Mouse (Mus musculus): ENCODE data around the gene Gm28048. TPM values are rescaled to one million over a fixed set of nuclear protein-coding genes. Genes with fewer than 3 reads are reported as not detected.

Gene Gm28048
- total RNA-seq (2021), result 1 to 10 TPM; 5.5 to 8.3 TPM
- long read RNA-seq, partial matches to known transcripts, result 0 of 3 reads
- long read RNA-seq, other reads (novel, unspliced or antisense), result 3 of 3 reads

DNA sequence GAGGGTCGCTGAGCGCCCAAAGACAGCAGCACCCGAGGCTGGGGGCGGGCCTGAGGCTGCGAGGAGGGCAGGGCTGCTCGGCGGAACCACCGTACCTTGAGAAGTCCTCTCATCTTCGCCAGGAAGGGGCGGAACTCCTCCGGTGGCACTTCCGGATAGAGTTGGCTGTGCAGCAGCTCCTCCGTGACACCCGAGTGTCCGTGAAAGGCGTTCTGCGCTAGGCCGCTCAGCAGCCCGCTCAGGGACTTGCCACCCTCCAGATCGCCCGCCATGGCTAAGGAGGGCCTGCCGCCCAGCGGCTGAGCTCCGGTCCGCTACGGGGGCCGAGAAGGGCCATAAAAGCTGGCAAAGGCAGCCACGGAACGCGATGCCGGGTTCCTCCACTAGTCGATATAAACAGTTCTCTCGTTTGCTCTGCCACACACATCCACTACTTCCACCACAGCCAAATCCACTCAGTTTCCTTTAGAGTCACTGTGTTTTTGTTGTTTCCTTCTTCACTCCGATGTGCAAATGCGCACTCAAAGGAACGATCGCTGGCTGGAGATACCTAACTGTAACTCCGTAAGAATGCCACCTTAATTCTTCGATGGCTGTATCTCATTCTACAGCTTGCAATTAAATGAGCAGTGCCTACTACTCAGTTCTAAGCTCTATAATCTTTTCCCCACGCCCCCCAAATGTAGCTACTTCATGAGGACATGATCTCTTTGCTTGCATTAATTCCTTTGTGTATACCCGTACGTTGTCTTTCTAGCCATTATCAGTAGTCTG, at the start of gene Gm28048, which contains the start of gene Commd1:
TSS of gene Gm28048 (minus strand) at position 107 of the 774 bp plus-strand sequence.
TSS of gene Commd1 (minus strand) at position 399 of the 774 bp plus-strand sequence.
- peak; percentile 98 to 99 for DNase-seq (ENCODE audit: low spot score in 2 of 2)

DNA sequence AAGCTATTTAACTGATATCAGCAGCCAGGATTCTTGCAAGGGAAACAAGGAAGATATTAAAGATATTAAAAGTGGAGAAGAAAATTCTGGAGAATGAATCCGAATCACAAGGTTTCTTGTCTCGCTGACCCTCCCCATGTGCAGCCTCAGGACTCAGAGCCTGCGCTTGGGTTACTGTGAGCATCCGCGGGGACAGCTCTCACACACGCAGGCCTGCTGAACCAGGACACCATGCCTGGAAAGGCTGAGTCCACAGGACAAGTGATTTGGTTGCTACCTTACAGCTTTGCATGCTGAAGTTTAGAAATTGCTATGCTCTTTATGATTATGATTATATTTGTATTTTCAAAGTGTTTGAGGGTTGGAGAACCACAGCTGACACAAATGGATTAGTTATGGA, 47.5 kb upstream of the Gm28048 start:
- DNase-seq (ENCODE audit: low spot score in 2 of 2), result no peak

DNA sequence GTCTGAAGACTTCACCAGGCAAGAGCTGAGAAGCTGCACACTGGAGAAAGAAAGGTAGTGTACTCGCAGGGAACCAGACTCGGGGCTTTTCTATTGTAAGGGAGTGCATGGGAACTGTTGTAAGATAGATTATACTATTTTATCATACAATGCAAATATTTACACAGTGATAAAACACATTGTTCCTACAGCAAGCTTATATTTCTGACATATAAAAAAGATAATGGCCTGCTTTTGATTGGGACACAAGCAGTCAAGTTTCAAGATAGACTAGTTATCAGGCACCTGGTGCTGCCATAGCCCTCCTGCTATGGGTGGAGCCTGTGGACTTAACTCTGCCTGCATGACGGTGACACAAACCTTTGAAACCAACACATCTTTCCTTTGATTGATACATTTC, 47.1 kb upstream of the Gm28048 start:
- no peak for DNase-seq (ENCODE audit: low spot score in 2 of 2)

DNA sequence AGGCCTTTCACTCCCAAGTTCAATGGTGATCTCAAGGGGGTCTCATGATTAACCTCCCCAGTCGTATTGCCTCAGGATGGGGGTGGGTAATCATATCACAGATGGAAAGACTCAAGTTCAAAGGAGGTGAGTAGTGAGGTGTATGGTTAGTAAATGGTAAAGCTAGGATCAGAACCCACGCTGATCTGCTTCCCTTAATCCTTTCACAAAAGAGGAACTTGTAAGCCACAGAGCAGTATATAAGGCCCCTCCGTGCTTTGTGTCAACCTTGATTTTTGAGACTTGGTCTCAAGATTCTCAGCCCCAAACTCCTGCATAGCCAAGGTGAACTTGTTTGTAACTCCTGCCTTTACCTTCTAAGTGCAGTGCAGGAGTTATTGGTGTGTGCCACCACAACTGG, 42.3 kb upstream of the Gm28048 start:
- no peak for DNase-seq (ENCODE audit: low spot score in 2 of 2)

DNA sequence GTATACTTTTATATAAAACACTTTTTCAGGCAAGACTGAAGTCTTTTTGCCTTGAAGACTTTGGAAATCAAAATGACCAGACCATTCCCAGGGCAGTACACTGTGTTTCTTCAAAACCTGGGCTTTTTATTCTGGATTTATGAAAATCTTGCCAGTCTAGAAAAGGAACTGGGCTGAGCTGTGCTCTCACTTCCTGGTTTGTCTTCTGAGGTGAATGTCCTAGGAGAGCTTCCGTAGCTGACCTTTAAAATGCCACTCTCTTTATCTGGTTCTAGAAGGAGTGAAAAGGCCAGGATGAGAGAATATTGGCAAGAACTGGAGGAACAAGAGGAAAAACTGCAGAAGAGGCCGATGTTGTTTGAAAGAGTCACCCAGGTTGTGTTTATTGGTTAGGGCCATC, 41.3 kb upstream of the Gm28048 start:
- DNase-seq (ENCODE audit: low spot score in 2 of 2), result no peak

DNA sequence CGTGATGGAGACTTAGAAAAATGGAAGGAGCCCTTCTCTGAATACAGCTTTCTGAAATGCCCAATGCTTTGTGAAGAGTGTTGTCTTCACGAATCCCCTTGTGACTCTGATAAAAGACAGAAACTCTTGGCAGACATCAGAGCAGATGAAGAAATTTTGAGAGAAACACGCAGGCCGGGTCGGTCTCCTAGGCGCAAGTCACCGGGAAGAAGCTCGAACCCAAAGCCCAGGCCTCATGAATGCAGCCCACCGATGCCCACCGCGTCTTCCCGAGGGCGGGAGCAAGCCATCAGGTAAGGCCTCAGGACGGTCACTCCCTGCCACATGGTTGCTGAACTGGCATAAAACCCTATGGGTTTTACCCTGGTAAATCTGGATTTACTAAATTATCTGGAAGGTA, 39.0 kb upstream of the Gm28048 start:
- no peak for DNase-seq (ENCODE audit: low spot score in 2 of 2)

DNA sequence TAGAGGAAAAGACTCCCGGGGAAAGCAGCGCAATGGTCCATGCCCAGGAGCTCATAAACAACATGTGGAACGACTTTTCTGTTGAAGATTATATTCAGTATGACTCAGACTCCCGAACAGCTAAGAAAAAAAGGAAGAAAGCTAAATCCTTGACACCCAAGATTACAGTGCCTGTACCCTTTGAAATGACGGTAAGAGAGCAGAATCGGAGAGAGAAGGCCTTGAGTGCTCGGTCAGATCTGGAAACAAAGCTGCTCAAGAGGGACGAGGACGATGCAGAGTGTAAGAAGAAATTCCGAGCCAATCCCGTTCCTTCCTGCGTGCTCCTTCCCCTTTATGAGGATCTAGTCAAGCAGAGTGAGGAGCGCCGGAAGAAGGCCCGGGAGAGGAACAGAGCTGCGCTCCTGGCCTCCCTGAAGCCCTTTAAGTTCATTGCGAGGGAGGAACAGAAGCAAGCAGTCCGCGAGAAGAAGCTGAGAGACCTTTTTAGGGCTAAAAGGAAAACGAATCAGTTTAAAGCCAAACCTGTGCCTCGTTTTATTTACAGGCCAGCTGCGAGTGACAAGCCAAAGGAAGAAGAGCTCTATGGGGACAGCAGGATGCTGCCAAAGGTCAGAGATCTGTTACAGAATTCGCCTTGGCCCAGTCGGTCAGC, 38.4 kb upstream of the Gm28048 start:
- no peak for DNase-seq (ENCODE audit: low spot score in 2 of 2)

DNA sequence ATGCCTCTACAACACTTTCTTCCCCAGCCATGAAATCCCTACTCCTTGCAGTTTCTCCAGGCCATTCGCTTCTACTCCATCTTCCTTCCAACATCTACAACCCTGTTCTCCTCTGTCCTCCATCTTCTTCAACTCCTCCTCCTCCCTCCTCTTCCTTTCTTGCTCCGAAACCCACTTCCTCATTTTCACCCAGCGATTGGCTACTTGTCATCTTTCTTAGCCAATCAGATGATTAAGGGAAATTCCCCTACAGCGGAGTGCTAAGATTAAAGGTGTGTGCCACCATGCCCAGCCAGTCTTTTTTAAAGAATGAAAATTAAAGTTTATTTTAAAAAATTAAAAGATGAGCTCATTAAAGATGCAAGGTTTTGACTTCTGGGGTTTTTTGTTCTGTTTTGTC, 36.1 kb upstream of the Gm28048 start:
- DNase-seq (ENCODE audit: low spot score in 2 of 2), result no peak

DNA sequence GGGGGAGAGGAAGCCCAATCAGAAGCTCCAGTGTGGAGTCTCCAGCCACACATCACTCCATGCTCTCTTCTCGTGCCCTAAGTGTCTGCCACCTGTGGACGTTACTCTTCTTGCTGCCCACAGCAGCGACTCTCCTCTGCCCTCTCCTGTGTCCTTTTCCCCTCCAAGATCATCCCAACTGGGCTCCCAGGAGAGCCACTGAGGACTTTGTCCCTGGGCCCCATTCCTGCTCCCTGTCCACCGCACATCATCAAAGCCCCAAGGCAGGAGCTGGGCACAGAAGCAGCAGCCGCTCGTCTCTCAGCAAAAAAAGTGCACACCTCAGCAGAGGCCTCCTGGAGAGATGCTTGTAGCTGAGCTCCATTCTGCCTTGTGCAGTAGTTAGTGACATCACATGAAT, 33.1 kb upstream of the Gm28048 start:
- DNase-seq (ENCODE audit: low spot score in 2 of 2), result no peak

DNA sequence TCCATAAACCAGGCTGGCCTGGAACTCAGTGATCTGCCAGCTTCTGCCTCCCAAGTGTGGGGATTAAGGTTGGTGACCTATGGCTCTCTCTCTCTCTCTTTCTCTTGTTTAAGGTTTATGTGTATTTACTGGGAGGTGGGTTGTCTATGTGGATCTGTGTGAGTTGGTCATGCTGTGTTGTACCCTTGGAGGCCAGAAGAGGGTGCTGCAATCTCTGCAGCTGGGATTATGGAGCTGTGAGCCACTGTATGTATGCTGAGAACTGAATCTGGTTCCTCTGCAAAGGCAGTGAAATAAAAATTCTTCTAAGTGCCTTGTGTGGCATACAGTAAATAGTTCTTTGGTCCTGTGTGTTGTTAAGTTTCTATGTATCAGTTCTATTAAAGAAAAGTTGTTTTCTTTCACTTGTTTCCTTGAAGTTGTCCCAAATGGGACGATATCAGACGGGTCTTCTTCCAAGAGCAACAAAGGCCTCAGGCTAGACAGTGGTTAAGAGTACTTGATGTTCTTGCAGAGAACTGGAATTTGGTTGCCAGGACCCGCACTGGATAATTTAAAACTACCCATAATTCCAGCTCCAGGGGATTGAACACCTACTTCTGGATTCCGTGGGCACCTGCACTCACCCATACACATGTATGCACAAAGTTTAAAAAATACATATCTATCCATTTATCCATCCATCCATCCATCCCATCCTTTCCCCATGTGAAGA, 31.8 kb upstream of the Gm28048 start:
- DNase-seq (ENCODE audit: low spot score in 2 of 2), result no peak

DNA sequence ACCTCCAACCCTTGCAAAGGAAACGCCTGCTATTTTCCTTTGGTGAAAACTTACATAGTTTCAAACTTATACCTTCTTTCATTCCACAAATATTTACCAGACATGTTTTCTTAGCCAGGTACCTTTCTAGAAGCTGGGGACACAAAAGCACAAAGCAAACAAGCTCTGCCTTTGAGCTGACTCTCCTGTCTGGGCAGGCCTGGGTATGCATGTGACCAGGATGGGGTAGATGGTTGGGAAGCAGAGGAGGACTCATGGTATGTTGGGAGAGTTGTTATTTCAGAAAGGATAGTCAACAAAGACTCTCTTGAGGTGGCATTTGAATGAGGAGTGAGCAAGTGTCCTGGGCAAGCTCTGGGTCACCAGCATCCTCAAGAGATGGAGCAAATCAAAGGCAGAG, 31.2 kb upstream of the Gm28048 start:
- DNase-seq (ENCODE audit: low spot score in 2 of 2), result no peak

DNA sequence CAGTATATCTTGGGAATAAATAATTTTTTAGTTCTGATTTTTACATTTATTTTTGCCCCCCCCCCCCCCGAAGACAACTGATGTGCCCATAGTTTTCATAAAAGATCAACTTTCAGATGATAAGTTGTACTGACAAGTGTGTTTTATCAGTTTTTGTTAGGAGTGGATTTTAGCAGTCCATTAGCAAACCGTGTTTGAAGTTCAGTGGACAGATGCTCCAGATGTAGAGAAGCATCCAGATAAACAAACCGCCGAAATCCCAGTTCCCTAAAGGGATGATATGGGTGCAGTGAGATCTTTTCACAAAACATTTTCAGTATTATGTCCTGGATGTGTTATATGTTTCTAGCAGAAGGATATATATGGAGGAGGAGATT, 26.9 kb upstream of the Gm28048 start:
- DNase-seq (ENCODE audit: low spot score in 2 of 2), result no peak

DNA sequence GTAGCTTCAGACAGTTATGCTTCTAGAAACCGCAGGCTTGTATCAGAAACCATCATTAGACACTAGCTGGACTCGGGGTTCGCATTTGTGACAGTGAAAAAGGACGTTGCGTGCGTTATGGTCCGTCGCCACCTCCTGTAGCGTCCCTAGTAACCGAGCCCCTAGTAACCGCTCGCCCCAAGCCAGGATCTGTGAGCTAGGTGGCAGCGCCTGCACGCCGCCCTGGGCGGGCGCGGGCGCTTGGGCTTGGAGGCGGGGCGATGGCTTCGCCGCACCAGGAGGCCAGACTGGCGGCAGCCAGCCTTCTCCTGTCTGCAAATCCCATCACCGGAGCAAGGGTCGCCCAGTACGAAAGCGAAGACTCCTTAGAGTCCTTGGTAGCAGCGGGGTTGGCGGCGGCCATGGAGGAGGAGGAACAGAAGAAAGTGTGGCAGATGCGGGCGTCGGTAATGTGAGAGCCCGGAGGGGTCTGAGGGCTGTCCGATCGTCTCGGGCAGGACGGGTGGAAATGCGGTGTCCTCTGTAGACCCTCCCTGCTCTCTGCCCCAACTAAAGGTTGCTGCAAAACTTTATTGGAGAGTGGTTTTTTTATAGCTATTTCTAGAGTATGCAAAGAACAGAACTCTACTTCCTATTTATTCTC, 26.4 kb upstream of the Gm28048 start:
- peak; percentile 76 to 83 for DNase-seq (ENCODE audit: low spot score in 2 of 2)

DNA sequence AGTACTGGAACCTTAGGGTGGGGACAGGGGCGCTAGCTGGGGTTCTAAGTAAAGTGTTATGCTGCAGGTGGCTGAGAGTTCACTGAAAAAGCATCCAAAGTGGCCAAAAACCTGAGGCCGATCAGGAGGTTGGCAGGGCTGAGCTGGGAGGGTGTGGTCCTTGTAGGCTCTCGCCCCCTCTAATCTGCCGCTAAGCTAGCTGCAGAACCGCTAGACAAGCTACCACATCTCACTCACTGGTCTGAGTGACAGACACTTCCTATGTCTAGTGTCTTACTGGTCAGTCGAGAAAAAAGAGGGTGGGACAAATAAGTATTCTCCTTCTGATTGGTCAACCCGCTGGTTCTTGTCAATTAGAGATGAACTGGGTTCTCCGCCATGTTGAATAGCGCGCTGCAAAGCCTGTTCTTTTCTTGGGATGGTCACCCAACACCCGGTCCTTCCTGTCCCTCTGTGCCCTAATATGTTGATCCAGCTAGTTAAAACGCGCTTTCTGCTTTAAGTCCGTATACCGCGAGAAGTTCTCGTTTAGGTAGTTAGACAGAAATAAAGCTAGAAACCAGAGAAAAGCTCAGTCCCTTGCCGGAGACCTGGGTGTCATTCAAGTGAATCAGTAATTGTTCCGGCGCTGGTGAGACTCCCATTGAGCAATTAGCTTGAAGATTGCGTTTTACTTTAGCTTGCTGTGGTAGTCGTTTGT, 25.7 kb upstream of the Gm28048 start, which contains the start of gene Fam161a:
TSS of gene Fam161a (plus strand) at position 51 of the 700 bp plus-strand sequence.
- DNase-seq (ENCODE audit: low spot score in 2 of 2), result peak; percentile 70 to 76

DNA sequence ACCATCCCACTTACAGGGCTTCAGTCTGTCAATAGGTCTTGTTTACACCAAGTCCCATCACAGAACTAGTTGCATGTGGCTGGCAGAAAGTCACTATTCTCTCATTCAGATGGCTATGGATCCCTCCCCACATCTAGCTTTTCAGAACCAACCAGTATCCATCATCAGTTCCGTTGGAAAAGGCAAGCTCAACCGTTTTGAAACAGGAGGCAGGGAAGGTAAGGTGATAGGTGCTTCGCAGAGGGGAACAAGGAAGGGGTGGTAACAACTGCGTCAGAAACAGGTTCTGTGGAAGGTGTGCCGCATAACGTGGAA, 25.2 kb upstream of the Gm28048 start:
- no peak for DNase-seq (ENCODE audit: low spot score in 2 of 2)

DNA sequence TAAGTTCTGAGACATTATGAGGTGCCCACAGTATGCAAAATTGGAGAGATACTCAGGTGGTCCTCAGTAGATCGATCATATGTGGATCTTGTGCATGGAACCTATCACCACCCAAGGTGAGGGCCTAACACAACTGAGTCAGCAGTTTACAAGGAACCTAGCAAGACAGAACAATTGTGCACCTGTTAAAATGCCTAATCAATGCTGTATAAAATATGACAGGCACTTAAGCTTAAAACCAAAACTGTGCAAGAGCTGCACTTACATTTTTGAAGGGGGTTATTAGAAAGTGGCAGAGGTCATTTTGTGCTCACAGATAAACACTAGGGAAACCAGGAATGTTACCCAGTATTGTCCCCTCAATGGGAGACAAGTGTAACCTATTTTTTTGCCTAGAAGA, 23.4 kb upstream of the Gm28048 start:
- DNase-seq (ENCODE audit: low spot score in 2 of 2), result no peak

DNA sequence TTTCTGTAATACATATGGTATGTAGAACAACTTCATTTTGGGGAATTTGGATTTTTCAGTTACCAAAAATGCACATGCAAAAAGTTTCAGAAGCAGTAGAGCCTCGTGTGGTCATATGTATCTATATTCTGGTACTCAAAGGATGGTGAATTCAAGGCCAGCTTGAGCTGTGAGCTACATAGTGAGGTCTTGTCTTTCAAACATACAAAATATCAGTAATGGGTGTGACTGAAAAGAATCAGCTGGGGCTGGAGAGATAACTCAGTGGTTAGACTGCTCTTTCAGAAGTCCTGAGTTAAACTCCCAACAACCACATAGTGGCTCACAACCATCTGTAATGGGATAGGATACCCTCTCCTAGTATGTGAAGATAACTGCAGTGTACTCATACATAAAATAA, 16.4 kb upstream of the Gm28048 start:
- DNase-seq (ENCODE audit: low spot score in 2 of 2), result no peak

DNA sequence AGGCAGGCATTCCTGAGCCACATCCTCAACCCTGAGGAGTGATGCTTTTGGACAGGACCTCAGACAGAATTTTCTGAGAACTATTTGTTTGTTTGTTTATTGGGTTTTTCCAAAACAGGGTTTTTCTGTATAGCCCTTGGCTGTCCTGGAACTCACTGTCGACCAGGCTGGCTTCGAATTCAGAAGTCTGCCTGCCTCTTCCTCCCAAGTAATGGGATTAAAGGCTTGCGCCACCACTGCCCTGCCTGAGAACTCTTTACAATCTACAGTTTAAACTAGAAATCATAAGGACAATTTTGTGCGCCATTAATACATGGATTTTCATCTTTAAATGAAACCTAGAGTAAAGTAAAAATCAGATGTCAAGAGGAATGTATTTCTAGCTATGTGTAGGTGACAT, 13.6 kb upstream of the Gm28048 start:
- no peak for DNase-seq (ENCODE audit: low spot score in 2 of 2)

DNA sequence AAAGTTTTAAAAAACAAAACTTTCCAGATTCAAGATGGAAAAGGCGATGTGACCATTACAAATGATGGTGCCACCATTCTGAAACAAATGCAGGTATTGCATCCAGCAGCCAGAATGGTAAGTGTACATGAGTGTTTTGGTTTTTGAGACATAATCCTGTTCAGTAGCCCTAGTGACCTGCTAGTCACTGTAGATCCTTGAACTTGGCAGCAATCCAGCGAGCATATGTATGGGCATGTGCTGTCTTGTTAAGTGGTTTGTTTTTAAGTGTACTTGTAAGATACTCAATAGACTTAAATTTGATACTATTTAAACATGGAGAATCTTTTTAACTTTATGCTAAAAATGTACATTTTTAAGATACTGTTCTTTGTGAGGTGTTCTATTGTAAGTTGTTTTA, 12.4 kb upstream of the Gm28048 start:
- DNase-seq (ENCODE audit: low spot score in 2 of 2), result no peak

DNA sequence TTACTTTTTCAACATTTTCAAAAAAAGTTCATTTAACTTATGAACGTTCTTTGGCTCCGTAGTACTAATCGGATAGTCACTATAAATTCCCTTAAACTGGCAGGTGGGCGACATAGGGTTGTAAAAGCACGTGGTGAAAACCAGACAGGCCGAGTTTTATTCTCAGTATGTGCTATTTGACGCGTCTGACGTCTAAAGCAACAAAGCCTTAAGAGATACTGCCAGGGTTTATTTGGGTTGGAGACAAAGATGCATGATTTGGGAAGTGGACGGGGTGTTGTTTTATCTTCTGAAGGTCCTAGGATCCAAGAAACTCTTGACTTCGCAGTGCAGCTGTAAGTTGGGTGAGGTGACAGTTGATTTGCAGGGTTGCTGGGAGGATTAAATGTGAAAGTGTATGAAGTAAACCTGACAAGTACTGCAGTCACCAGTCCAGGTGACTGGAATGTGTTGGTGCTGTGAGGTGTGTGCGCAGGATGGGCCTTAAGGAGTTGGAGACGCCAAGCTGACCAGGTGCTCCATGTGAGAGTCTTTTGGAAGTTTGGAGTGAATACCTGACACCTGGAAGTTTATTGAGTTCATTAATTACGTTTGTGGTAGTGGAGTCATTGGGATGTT, 9.4 kb upstream of the Gm28048 start:
- DNase-seq (ENCODE audit: low spot score in 2 of 2), result no peak

Measured in layer of hippocampus, postnatal 10 days (tissue).